ENCODE assay signal across 10 mouse cellular contexts in the genomic region with DNA sequence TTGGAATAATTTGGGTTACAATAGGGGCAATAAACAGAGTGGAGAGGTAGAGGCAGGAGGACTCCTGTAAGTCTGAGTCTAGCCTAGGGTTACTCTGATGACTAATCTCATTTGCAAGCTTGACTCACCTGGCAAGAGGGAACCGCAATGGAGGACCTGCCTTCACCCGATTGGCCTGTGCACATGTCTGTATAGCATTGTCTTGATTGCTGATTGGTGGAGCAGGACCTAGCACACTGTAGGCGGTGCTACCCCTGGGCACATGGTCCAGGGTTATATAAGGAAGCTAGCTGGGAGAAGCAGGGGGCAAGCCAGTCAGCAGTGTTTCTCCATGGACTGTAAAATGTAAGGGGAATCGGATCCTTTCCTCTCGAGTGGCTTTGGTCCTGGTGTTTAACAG. TPM values are rescaled to one million over a fixed set of nuclear protein-coding genes. Genes with fewer than 3 reads are reported as not detected.
A peak's percentile ranks its signal among the peaks of the same experiment; 100 is the strongest.
DNase-seq lines count a peak whose midpoint lies in the region; TF ChIP-seq lines count a peak whose summit lies in the region.
"Had no signal": no experiment of that assay in that cellular context is flagged by ENCODE, and none has a peak within 500 bp of the region (broad histone marks: within the 10 kb centered on the region; RNA-seq: fewer than 3 reads in every experiment).

No protein-coding gene starts in this region.

- H3K4me1 ChIP-seq in ES-E14 (ENCODE audit: control insufficient read depth in 2 of 2, insufficient read depth in 2 of 2, low read length in 2 of 2, poor library complexity in 1 of 2) = peaks cover 2 to 20% of the 10 kb centered on the region in 2 experiments; a peak in 3 of 4 replicates

- TF ChIP-seq CTCF in left cerebral cortex, adult 2 months (IDR thresholded peaks at IDR 0.05) = no peak

- H3K9me3 ChIP-seq in ES-E14 (ENCODE audit: control insufficient read depth, insufficient read depth, low read depth, low read length) = no peaks in the 10 kb centered on the region
- H3K9me3 ChIP-seq: liver, embryonic 13.5 days had no signal

- peak overlapping the region; percentile 80 for H3K27ac ChIP-seq in left cerebral cortex, adult 2 months
- peak overlapping the region; percentile 68 for H3K27ac ChIP-seq in ES-E14 (ENCODE audit: insufficient read depth, low read depth, low read length, poor library complexity, severe bottlenecking)
- H3K27ac ChIP-seq: liver, embryonic 13.5 days had no signal

- in situ Hi-C loops in ES-E14 (cut with MboI; ENCODE audit: low sequenced_read_pairs in 2 of 2, unreplicated experiment in 2 of 2) = no loop called here

- peak overlapping the region; percentile 32 for H3K9ac ChIP-seq in ES-E14 (ENCODE audit: insufficient read depth, low read depth, low read length, poor library complexity, severe bottlenecking)
- H3K9ac ChIP-seq: liver, embryonic 13.5 days had no signal

- peak; percentile 45 to 56 for DNase-seq in cerebellum, postnatal 25 days
- DNase-seq in cerebellum, adult 9-10 months = no peak
- no peak for DNase-seq in left cerebral cortex, adult 2 months (ENCODE audit: extremely low spot score in 1 of 2, low spot score in 2 of 2)
- no peak for DNase-seq in left cerebral cortex, postnatal 10 days (ENCODE audit: extremely low spot score in 1 of 2, low spot score in 2 of 2)
- DNase-seq in ES-E14 (ENCODE audit: low read depth, low spot score) = peak; percentile 87
- DNase-seq in kidney, postnatal 4 days = peak; percentile 42 to 62
- no peak for DNase-seq in layer of hippocampus, postnatal 10 days (ENCODE audit: low spot score in 2 of 2)
- no peak for DNase-seq in gastrocnemius, postnatal 4 days (ENCODE audit: low spot score in 2 of 2)
- DNase-seq: gastrocnemius, postnatal 25 days; liver, embryonic 13.5 days had no signal

- H3K36me3 ChIP-seq in ES-E14 (ENCODE audit: control insufficient read depth, insufficient read depth, low read length, poor library complexity, severe bottlenecking) = no peaks in the 10 kb centered on the region
- H3K36me3 ChIP-seq: liver, embryonic 13.5 days had no signal

- intact Hi-C loops in left cerebral cortex, adult 2 months (cut with DNase I) = no loop called here
- intact Hi-C loops in left cerebral cortex, postnatal 10 days (cut with DNase I) = no loop called here

- no peak overlapping the region for H3K4me3 ChIP-seq in left cerebral cortex, adult 2 months
- peak overlapping the region; percentile 16 to 45; a peak in 3 of 4 replicates for H3K4me3 ChIP-seq in ES-E14 (ENCODE audit: insufficient read depth in 1 of 2, low read depth in 1 of 2, low read length in 2 of 2, poor library complexity in 1 of 2, severe bottlenecking in 1 of 2)
- H3K4me3 ChIP-seq: liver, embryonic 13.5 days had no signal

TF ChIP-seq in ES-E14, 5 proteins besides CTCF, POLR2A, EP300 and RAD21:
- TF ChIP-seq ZNF384 (IDR thresholded peaks at IDR 0.05; ENCODE audit: low read depth, low read length) (no peak), CHD2 (IDR thresholded peaks at IDR 0.05; ENCODE audit: low read depth, low read length) (peak; percentile 87), HCFC1 (IDR thresholded peaks at IDR 0.05; ENCODE audit: borderline replicate concordance, insufficient read depth, low read length) (no peak), MAFK (IDR thresholded peaks at IDR 0.05; ENCODE audit: insufficient read depth, low read depth, low read length) (no peak), ZC3H11A (IDR thresholded peaks at IDR 0.05; ENCODE audit: borderline replicate concordance, low read depth, low read length) (no peak)

RNA-seq across cellular contexts. Expression of gene Stac2, which starts 4.7 kb away (rescaled TPM):
- total RNA-seq in left cerebral cortex, adult 2 months (2021) = 10 to 100 TPM; 97.3 to 99.9 TPM
- 10 to 100 TPM; 15.3 to 17.7 TPM for total RNA-seq in left cerebral cortex, postnatal 10 days (2021)
- total RNA-seq in ES-E14 (2012; rRNA removed) = 2.1 and 3.8 TPM in 2 replicates
- 10 to 100 TPM; 13.0 to 14.9 TPM for total RNA-seq in layer of hippocampus, postnatal 10 days (2021)
- total RNA-seq in gastrocnemius, postnatal 4 days (2021) = under 1 TPM; 0.54 to 0.60 TPM

RNA-seq across cellular contexts. Expression of gene Rpl19, which starts 31.5 kb away (rescaled TPM):
- 100 to 1,000 TPM; 560 to 591 TPM for total RNA-seq in left cerebral cortex, adult 2 months (2021)
- 100 to 1,000 TPM; 571 to 605 TPM for total RNA-seq in left cerebral cortex, postnatal 10 days (2021)
- total RNA-seq in ES-E14 (2012; rRNA removed) = 3,222 and 3,264 TPM in 2 replicates
- 100 to 1,000 TPM; 648 to 672 TPM for total RNA-seq in layer of hippocampus, postnatal 10 days (2021)
- 1,000 to 10,000 TPM; 1,153 to 1,224 TPM for total RNA-seq in gastrocnemius, postnatal 4 days (2021)

RNA-seq across cellular contexts. Expression of gene Cacnb1, which starts 35.2 kb away (rescaled TPM):
- 100 to 1,000 TPM; 150 to 170 TPM for total RNA-seq in left cerebral cortex, adult 2 months (2021)
- 100 to 1,000 TPM; 118 to 121 TPM for total RNA-seq in left cerebral cortex, postnatal 10 days (2021)
- total RNA-seq in ES-E14 (2012; rRNA removed) = 6.2 and 12.0 TPM in 2 replicates
- total RNA-seq in layer of hippocampus, postnatal 10 days (2021) = 100 to 1,000 TPM; 118 TPM
- 100 to 1,000 TPM; 240 to 241 TPM for total RNA-seq in gastrocnemius, postnatal 4 days (2021)

Comparison
In these comparisons a context has a peak if more than half of its experiments do, and no peak if none do; other contexts are left out.
1. DNase-seq: peak in cerebellum, postnatal 25 days (2 of 2), ES-E14 (single experiment) and kidney, postnatal 4 days (2 of 2); none in cerebellum, adult 9-10 months (single experiment), left cerebral cortex, adult 2 months (0 of 2), left cerebral cortex, postnatal 10 days (0 of 2), layer of hippocampus, postnatal 10 days (0 of 2) and gastrocnemius, postnatal 4 days (0 of 2).
2. RNA of gene Stac2, which starts 4.7 kb away (total RNA-seq): 97.3 to 99.9 TPM in left cerebral cortex, adult 2 months; 15.3 to 17.7 TPM in left cerebral cortex, postnatal 10 days, 13.0 to 14.9 TPM in layer of hippocampus, postnatal 10 days, 2.1 to 3.8 TPM in ES-E14 and 0.54 to 0.60 TPM in gastrocnemius, postnatal 4 days; every median in the first group is over 4 times any median in the second.